Mouse (Mus musculus) brown adipose tissue, adult 24 weeks (tissue): ENCODE results near the gene B3gat2. TPM values are rescaled to one million over a fixed set of nuclear protein-coding genes. Genes with fewer than 3 reads are reported as not detected.

Source experiments
- H3K27ac ChIP-seq: fragments of 200-500 bp; replicated peaks from 2 replicates; pipeline ENCODE4 v1.5.1; 2012; ENCODE audit warnings: low read depth, mild to moderate bottlenecking, low read length
- H3K4me1 ChIP-seq: fragments of 200-500 bp; 2 replicates; pipeline ENCODE4 v1.6.1; 2012; ENCODE audit warnings: low read length, mixed read lengths; ENCODE audit not compliant: control insufficient read depth, insufficient read depth, insufficient read length
- H3K4me3 ChIP-seq: fragments of 200-500 bp; 2 replicates; pipeline ENCODE4 v1.5.1; 2012; ENCODE audit warnings: low read depth, mild to moderate bottlenecking, low read length, moderate library complexity; ENCODE audit not compliant: insufficient read depth
- polyA plus RNA-seq: library from polyadenylated mRNA; stranded (reverse); fragments of >200 nt; gene quantifications from 2 replicates; pipeline ENCODE4 v1.2.4, GENCODE M21; 2012; ENCODE audit not compliant: missing spikeins, insufficient read depth, insufficient read length

The B3gat2 gene
- polyA plus RNA-seq, 1 experiment, result not detected

GRCm38 (mm10) chr1:23865566-23865965 lies 104.0 kb downstream of the B3gat2 start:
- Histone ChIP-seq H3K27ac (no peak overlapping the region), H3K4me3 (no peak overlapping the region), H3K4me1 (no peaks in the 10 kb centered on the region; the same call in 1 of the 2 replicates)

- H3K4me3 ChIP-seq, result no peak overlapping the region
- H3K27ac ChIP-seq, result no peak overlapping the region
- no peaks in the 10 kb centered on the region; the same call in 1 of the 2 replicates for H3K4me1 ChIP-seq
These were observed 105.9 kb downstream of the B3gat2 start for GRCm38 (mm10) chr1:23867350-23867862.

GRCm38 (mm10) chr1:23872194-23872593 lies 110.6 kb downstream of the B3gat2 start:
- Histone ChIP-seq H3K27ac (no peak overlapping the region), H3K4me3 (no peak overlapping the region), H3K4me1 (no peaks in the 10 kb centered on the region)

- H3K4me1 ChIP-seq, result no peaks in the 10 kb centered on the region; the same call in 1 of the 2 replicates
- H3K4me3 ChIP-seq, result no peak overlapping the region
These were observed 121.1 kb downstream of the B3gat2 start for GRCm38 (mm10) chr1:23882681-23883080.

GRCm38 (mm10) chr1:23884087-23884668 lies 122.6 kb downstream of the B3gat2 start:
- Histone ChIP-seq H3K27ac (no peak overlapping the region), H3K4me1 (no peaks in the 10 kb centered on the region; the same call in 1 of the 2 replicates), H3K4me3 (no peak overlapping the region)

More at GRCm38 (mm10) chr1:23882681-23883080, 121.1 kb downstream of the B3gat2 start:
- H3K27ac ChIP-seq, result no peak overlapping the region

- Histone ChIP-seq H3K4me1 (no peaks in the 10 kb centered on the region; the same call in 1 of the 2 replicates), H3K27ac (no peak overlapping the region), H3K4me3 (no peak overlapping the region)
These were observed 123.4 kb downstream of the B3gat2 start for GRCm38 (mm10) chr1:23884914-23885313.

GRCm38 (mm10) chr1:23892072-23892471 lies 130.5 kb downstream of the B3gat2 start:
- Histone ChIP-seq H3K4me3 (no peak overlapping the region), H3K27ac (no peak overlapping the region), H3K4me1 (no peaks in the 10 kb centered on the region)

Other genes starting within 250 kb of the B3gat2 start
- 56.7 and 58.5 TPM in 2 replicates for gene Smap1, start 160.6 kb downstream of the B3gat2 start, polyA plus RNA-seq
- 112 and 134 TPM in 2 replicates for gene Sdhaf4, start 243.9 kb downstream of the B3gat2 start, polyA plus RNA-seq